Mouse (Mus musculus): ENCODE measurements around the gene Fbxl5.

GRCm38 (mm10) chr5:43722452-43722783 is 99.0 kb downstream of the Fbxl5 start:
- TF ChIP-seq CTCF (IDR thresholded peaks at IDR 0.05; ENCODE audit: insufficient read depth, low read length) (no peak), POLR2A (IDR thresholded peaks at IDR 0.05; ENCODE audit: borderline replicate concordance, extremely low read depth, low read depth, low read length) (no peak)

Data from lung, adult 2 months (tissue).